Mouse (Mus musculus) kidney, embryonic 15.5 days (tissue): Measurements from ENCODE around the gene Scd4. TPM values are rescaled to one million over a fixed set of nuclear protein-coding genes. Genes with fewer than 3 reads are reported as not detected.

Experiments
- ATAC-seq: fragments of 200-750 bp; cut with Nextera tagmentation; replicated peaks from 2 replicates; pipeline ENCODE4 v1.8.0; 2017; ENCODE audit warnings: moderate TSS enrichment; ENCODE audit not compliant: low FRiP score
- H3K27ac ChIP-seq: fragments of 300-500 bp; sonication (generic); 2 replicates; pipeline ENCODE4 v1.5.1; 2015; ENCODE audit warnings: mild to moderate bottlenecking, inconsistent platforms
- H3K27me3 ChIP-seq: fragments of 300-500 bp; sonication (generic); 2 replicates; pipeline ENCODE4 v1.6.1; 2015; ENCODE audit warnings: inconsistent platforms
- H3K36me3 ChIP-seq: fragments of 300-500 bp; sonication (generic); 2 replicates; pipeline ENCODE4 v1.6.1; 2015; ENCODE audit warnings: inconsistent platforms
- H3K4me1 ChIP-seq: fragments of 300-500 bp; sonication (generic); 2 replicates; pipeline ENCODE4 v1.6.1; 2015; ENCODE audit warnings: inconsistent platforms
- H3K4me2 ChIP-seq: fragments of 300-500 bp; sonication (generic); 2 replicates; pipeline ENCODE4 v1.6.1; 2015; ENCODE audit warnings: moderate library complexity, mild to moderate bottlenecking, inconsistent platforms
- H3K4me3 ChIP-seq: fragments of 300-500 bp; sonication (generic); replicated peaks from 2 replicates; pipeline ENCODE4 v1.5.1; 2015; ENCODE audit warnings: mild to moderate bottlenecking, inconsistent platforms
- H3K9ac ChIP-seq: fragments of 300-500 bp; sonication (generic); 2 replicates; pipeline ENCODE4 v1.6.1; 2015; ENCODE audit warnings: mild to moderate bottlenecking, inconsistent platforms
- H3K9me3 ChIP-seq: fragments of 300-500 bp; sonication (generic); replicated peaks from 2 replicates; pipeline ENCODE4 v1.6.1; 2016; ENCODE audit warnings: inconsistent platforms
- WGBS: fragments of 180-500 bp; shearing (Covaris S2); methylation state at CpG from one replicate; pipeline ENCODE4 v1.1.7; 2015; ENCODE audit warnings: mixed read lengths; 5-methylcytosine and 5-hydroxymethylcytosine counted together
- microRNA-seq: library from miRNA; unstranded; fragments of <30 nt; microRNA quantifications from one replicate; pipeline ENCODE4, GENCODE M21; 2016
- polyA plus RNA-seq: library from polyadenylated mRNA; unstranded; fragments of >200 nt; fragmentation: Nextera tagmentation; extraction: Ambion mirVana; gene quantifications from 2 replicates; pipeline ENCODE4 v1.2.1, GENCODE M21; 2015

Gene Scd4
- polyA plus RNA-seq, 1 experiment from 2014 or later = 0.10 TPM

GRCm38 (mm10) chr19:44387746-44388474 lies 55.0 kb downstream of the Scd4 start:
- Histone ChIP-seq H3K4me2 (peak overlapping the region; percentile 69), H3K36me3 (no peaks in the 10 kb centered on the region), H3K9me3 (no peaks in the 10 kb centered on the region), H3K27me3 (no peaks in the 10 kb centered on the region), H3K9ac (peak overlapping the region; percentile 45), H3K27ac (peak overlapping the region; percentile 87), H3K4me3 (peak overlapping the region; percentile 52), H3K4me1 (peaks cover 20% of the 10 kb centered on the region)
- WGBS = 27% methylated on average over 19 of the region's 19 CpGs
- ATAC-seq = no peak

DNA sequence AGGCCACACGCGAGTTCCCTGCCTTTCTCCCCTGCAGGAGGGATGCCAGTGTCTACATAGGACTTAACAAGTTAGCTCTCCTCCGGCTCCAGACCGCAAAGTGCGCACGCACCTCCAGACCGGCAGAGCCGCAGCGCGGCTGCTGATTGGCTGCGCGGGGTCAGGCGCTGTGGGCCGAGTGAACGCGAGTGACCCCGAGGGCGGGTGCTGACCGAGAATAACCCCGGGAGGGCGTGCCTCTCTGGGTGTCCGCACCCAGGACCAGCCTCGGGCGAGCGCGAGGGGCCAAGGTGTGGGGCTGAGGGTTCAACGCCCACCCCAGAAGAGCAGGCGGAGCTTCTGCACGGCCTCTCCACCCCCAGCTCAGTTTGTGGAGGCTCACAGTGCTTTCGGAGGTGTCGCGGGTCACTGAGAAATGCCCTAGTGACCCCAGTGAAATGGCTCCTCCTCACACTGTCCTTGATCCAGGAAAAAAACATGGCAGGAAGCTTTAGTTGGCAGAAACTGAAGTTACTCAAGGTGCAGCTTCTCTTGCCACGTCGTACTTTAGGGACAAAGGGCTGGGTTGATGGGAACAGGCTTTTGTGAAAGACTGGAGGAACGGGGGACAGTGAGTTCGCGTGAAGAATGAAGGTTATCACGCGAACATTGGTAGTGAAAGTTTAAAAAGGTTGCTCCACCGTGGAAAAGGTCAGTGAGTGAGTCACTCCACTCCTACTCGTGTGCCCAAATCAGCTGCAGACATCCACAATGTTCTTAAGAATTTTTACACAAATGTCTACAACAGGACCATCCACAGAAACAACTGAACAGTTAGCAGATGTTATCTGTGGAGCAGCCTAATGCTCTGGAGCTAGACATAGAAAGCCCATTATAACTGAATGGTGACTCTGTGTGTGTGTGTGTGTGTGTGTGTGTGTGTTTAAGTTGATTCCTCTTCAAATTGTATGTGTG lies 55.9 kb downstream of the Scd4 start:
- Histone ChIP-seq H3K9ac (peak overlapping the region; percentile 45), H3K4me3 (peak overlapping the region; percentile 52), H3K4me1 (peaks cover 20% of the 10 kb centered on the region), H3K27me3 (no peaks in the 10 kb centered on the region), H3K4me2 (peak overlapping the region; percentile 69), H3K9me3 (no peaks in the 10 kb centered on the region), H3K36me3 (no peaks in the 10 kb centered on the region), H3K27ac (peak overlapping the region; percentile 87)
- 3% methylated on average over 41 of the region's 41 CpGs for WGBS
- peak; percentile 98 for ATAC-seq

GRCm38 (mm10) chr19:44389507-44389906 lies 56.6 kb downstream of the Scd4 start:
- H3K4me2 ChIP-seq = no peak overlapping the region

DNA sequence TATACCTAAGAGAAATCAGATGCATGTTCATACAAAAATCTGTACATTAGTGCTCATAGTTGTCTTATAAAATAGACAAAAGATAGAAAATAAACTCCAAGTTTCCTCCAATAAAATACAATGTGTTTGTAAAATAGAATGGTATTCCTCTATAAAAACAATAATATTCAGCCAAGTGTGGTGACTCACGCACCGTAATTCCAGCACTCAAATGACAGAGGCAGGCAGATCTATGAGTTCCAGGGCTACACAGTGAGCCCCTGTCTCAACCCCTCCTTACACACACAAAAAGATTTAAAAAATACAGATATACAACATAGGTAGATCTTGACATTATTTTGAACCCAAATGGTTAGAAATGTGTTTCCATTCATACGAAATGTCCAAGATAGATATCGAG lies 59.0 kb downstream of the Scd4 start:
- no peak overlapping the region for H3K4me2 ChIP-seq
- H3K27ac ChIP-seq = no peak overlapping the region
- H3K9ac ChIP-seq = no peak overlapping the region
- no peaks in the 10 kb centered on the region for H3K27me3 ChIP-seq
- H3K9me3 ChIP-seq = no peaks in the 10 kb centered on the region
- WGBS = 79% methylated on average over 4 of the region's 4 CpGs
- no peak overlapping the region for H3K4me3 ChIP-seq
- no peaks in the 10 kb centered on the region for H3K36me3 ChIP-seq
- ATAC-seq = no peak
- peaks cover 20% of the 10 kb centered on the region for H3K4me1 ChIP-seq

More at GRCm38 (mm10) chr19:44389507-44389906, 56.6 kb downstream of the Scd4 start:
- H3K4me3 ChIP-seq = 0 out of 2 replicates have a peak overlapping the region, but pooled peaks have one; percentile 52
- no peaks in the 10 kb centered on the region for H3K9me3 ChIP-seq
- no peak for ATAC-seq
- 21% methylated on average over 1 of the region's 1 CpGs for WGBS
- no peaks in the 10 kb centered on the region for H3K27me3 ChIP-seq
- H3K9ac ChIP-seq = no peak overlapping the region
- H3K27ac ChIP-seq = peak overlapping the region; percentile 87; the same call in 1 of the 2 replicates
- H3K4me1 ChIP-seq = peaks cover 20% of the 10 kb centered on the region
- no peaks in the 10 kb centered on the region for H3K36me3 ChIP-seq

GRCm38 (mm10) chr19:44392339-44393009 lies 59.6 kb downstream of the Scd4 start:
- Histone ChIP-seq H3K4me1 (peaks cover 18% of the 10 kb centered on the region), H3K4me2 (no peak overlapping the region), H3K9me3 (no peaks in the 10 kb centered on the region), H3K27me3 (no peaks in the 10 kb centered on the region), H3K36me3 (no peaks in the 10 kb centered on the region), H3K9ac (no peak overlapping the region), H3K4me3 (no peak overlapping the region), H3K27ac (no peak overlapping the region)
- WGBS = 89% methylated on average over 5 of the region's 5 CpGs
- no peak for ATAC-seq

- no peak for ATAC-seq
- Histone ChIP-seq H3K4me3 (no peak overlapping the region), H3K36me3 (peaks cover 3% of the 10 kb centered on the region; the same call in 1 of the 2 replicates), H3K9ac (no peak overlapping the region), H3K4me2 (no peak overlapping the region), H3K27ac (no peak overlapping the region), H3K4me1 (peaks cover 5% of the 10 kb centered on the region), H3K9me3 (no peaks in the 10 kb centered on the region), H3K27me3 (no peaks in the 10 kb centered on the region)
- 81% methylated on average over 5 of the region's 5 CpGs for WGBS
Measured at GRCm38 (mm10) chr19:44393962-44394422, 61.1 kb downstream of the Scd4 start.

DNA sequence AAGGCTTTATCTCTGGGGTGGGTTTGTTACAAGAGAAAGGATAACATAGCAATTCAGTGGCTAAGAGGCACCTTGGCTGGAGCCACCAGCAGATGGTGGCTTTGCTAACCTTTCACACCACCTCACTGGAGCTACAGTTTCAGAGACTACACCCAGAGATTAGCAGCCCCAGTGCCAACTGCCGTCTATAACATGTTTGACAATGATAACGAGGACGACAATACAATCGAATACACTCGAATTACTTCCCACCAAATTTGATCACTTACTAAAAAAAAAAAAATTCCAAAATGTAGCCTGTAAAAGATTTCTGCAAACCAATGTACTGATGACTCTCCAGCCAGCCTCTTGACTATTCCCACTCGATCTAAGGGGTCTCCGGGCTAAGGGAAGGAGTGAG lies 62.1 kb downstream of the Scd4 start:
- Histone ChIP-seq H3K4me2 (no peak overlapping the region), H3K9ac (no peak overlapping the region), H3K4me1 (no peaks in the 10 kb centered on the region), H3K36me3 (peaks cover 12% of the 10 kb centered on the region; the same call in 1 of the 2 replicates), H3K27ac (no peak overlapping the region), H3K9me3 (no peaks in the 10 kb centered on the region), H3K27me3 (no peaks in the 10 kb centered on the region), H3K4me3 (no peak overlapping the region)
- WGBS = 84% methylated on average over 7 of the region's 7 CpGs
- ATAC-seq = no peak

Small RNA genes within 50 kb of the gene (microRNA-seq; reads per million reads assigned to microRNA genes)
- gene Mir5114 = not detected

Other genes with a start within 250 kb of the Scd4 start
- gene Chuk, start 225.6 kb upstream of the Scd4 start, polyA plus RNA-seq = 47.7 and 48.4 TPM in 2 replicates
- 31.0 and 34.2 TPM in 2 replicates for gene Cwf19l1, start 197.2 kb upstream of the Scd4 start, polyA plus RNA-seq
- 87.4 and 93.7 TPM in 2 replicates for gene Bloc1s2, start 186.6 kb upstream of the Scd4 start, polyA plus RNA-seq
- gene Pkd2l1, start 140.7 kb upstream of the Scd4 start, polyA plus RNA-seq = 0.05 and 0.09 TPM in 2 replicates
- 0.45 and 0.66 TPM in 2 replicates for gene Scd3, start 129.8 kb upstream of the Scd4 start, polyA plus RNA-seq
- gene Scd2, start 39.4 kb upstream of the Scd4 start, polyA plus RNA-seq = 185 and 195 TPM in 2 replicates
- gene Scd1, start 74.8 kb downstream of the Scd4 start, polyA plus RNA-seq = 4.1 and 5.2 TPM in 2 replicates
- 2.6 and 3.4 TPM in 2 replicates for gene Wnt8b, start 160.4 kb downstream of the Scd4 start, polyA plus RNA-seq
- 1.1 and 1.3 TPM in 2 replicates for gene Sec31b, start 212.8 kb downstream of the Scd4 start, polyA plus RNA-seq
- gene Gm20538, start 219.7 kb downstream of the Scd4 start, polyA plus RNA-seq = not detected in 2 replicates
- gene Ndufb8, start 222.3 kb downstream of the Scd4 start, polyA plus RNA-seq = 599 and 609 TPM in 2 replicates
- gene Hif1an, start 229.8 kb downstream of the Scd4 start, polyA plus RNA-seq = 32.4 and 32.5 TPM in 2 replicates